Mouse (Mus musculus): ENCODE data around the gene Gm10681. TPM values are rescaled to one million over a fixed set of nuclear protein-coding genes. Genes with fewer than 3 reads are reported as not detected.
"Not testable (repeated sequence)": the region's sequence is repeated elsewhere in the genome, so short reads cannot be mapped to it uniquely, and the experiment has no call there.

Gm10681 gene
- polyA plus RNA-seq, 1 experiment from 2014 or later, result not detected

GRCm38 (mm10) chr3:98587721-98588120, 886 bp downstream of the Gm10681 start:
- no peak overlapping the region for H3K27ac ChIP-seq (replicated peaks; ENCODE audit: low read depth, low read length)
- ATAC-seq (ENCODE audit: low FRiP score, low TSS enrichment), result no peak
- WGBS, result 92% methylated on average over 2 of the region's 2 CpGs

GRCm38 (mm10) chr3:98582622-98583021, 6.0 kb downstream of the Gm10681 start:
- not testable (repeated sequence) for H3K36me3 ChIP-seq (ENCODE audit: control insufficient read depth, insufficient read depth, low read length); H3K27me3 ChIP-seq (ENCODE audit: control insufficient read depth, insufficient read depth, low read length); H3K9ac ChIP-seq (replicated peaks; ENCODE audit: low read length); ATAC-seq (ENCODE audit: low FRiP score, low TSS enrichment); H3K4me1 ChIP-seq (ENCODE audit: control insufficient read depth, insufficient read depth, low read length); H3K4me3 ChIP-seq (replicated peaks; ENCODE audit: low read depth, low read length); H3K27ac ChIP-seq (replicated peaks; ENCODE audit: low read depth, low read length); H3K4me2 ChIP-seq (ENCODE audit: low read length); H3K9me3 ChIP-seq (ENCODE audit: control insufficient read depth, low read length); DNase-seq

More at GRCm38 (mm10) chr3:98587721-98588120, 886 bp downstream of the Gm10681 start:
- Histone ChIP-seq H3K4me1 (ENCODE audit: control insufficient read depth, insufficient read depth, low read length) (no peaks in the 10 kb centered on the region), H3K9ac (replicated peaks; ENCODE audit: low read length) (no peak overlapping the region), H3K4me2 (ENCODE audit: low read length) (no peak overlapping the region), H3K9me3 (ENCODE audit: control insufficient read depth, low read length) (no peaks in the 10 kb centered on the region), H3K27me3 (ENCODE audit: control insufficient read depth, insufficient read depth, low read length) (no peaks in the 10 kb centered on the region), H3K4me3 (replicated peaks; ENCODE audit: low read depth, low read length) (no peak overlapping the region), H3K36me3 (ENCODE audit: control insufficient read depth, insufficient read depth, low read length) (no peaks in the 10 kb centered on the region)
- no peak for DNase-seq

GRCm38 (mm10) chr3:98582202-98582601, 6.4 kb downstream of the Gm10681 start:
- H3K36me3 ChIP-seq (ENCODE audit: control insufficient read depth, insufficient read depth, low read length); H3K4me3 ChIP-seq (replicated peaks; ENCODE audit: low read depth, low read length); H3K27me3 ChIP-seq (ENCODE audit: control insufficient read depth, insufficient read depth, low read length); ATAC-seq (ENCODE audit: low FRiP score, low TSS enrichment); H3K9me3 ChIP-seq (ENCODE audit: control insufficient read depth, low read length); H3K4me2 ChIP-seq (ENCODE audit: low read length); H3K27ac ChIP-seq (replicated peaks; ENCODE audit: low read depth, low read length); H3K9ac ChIP-seq (replicated peaks; ENCODE audit: low read length); DNase-seq; H3K4me1 ChIP-seq (ENCODE audit: control insufficient read depth, insufficient read depth, low read length): not testable (repeated sequence)
- no CpG with 5 or more reads among the region's 1 CpGs for WGBS

- peak; percentile 32 for DNase-seq
These were observed 7.6 kb downstream of the Gm10681 start for GRCm38 (mm10) chr3:98581024-98581423.

GRCm38 (mm10) chr3:98567717-98568116, 20.9 kb downstream of the Gm10681 start:
- H3K36me3 ChIP-seq (ENCODE audit: control insufficient read depth, insufficient read depth, low read length); DNase-seq; H3K4me1 ChIP-seq (ENCODE audit: control insufficient read depth, insufficient read depth, low read length); H3K4me2 ChIP-seq (ENCODE audit: low read length); H3K9ac ChIP-seq (replicated peaks; ENCODE audit: low read length); H3K9me3 ChIP-seq (ENCODE audit: control insufficient read depth, low read length); H3K4me3 ChIP-seq (replicated peaks; ENCODE audit: low read depth, low read length); H3K27me3 ChIP-seq (ENCODE audit: control insufficient read depth, insufficient read depth, low read length); H3K27ac ChIP-seq (replicated peaks; ENCODE audit: low read depth, low read length): not testable (repeated sequence)
- 0 out of 2 replicates have a peak, but pooled peaks have one; percentile 20 for ATAC-seq (ENCODE audit: low FRiP score, low TSS enrichment)
- WGBS, result 85% methylated on average over 2 of the region's 2 CpGs

More at GRCm38 (mm10) chr3:98581024-98581423, 7.6 kb downstream of the Gm10681 start:
- not testable (repeated sequence) for H3K4me3 ChIP-seq (replicated peaks; ENCODE audit: low read depth, low read length); H3K4me2 ChIP-seq (ENCODE audit: low read length); H3K27ac ChIP-seq (replicated peaks; ENCODE audit: low read depth, low read length); H3K27me3 ChIP-seq (ENCODE audit: control insufficient read depth, insufficient read depth, low read length); H3K9ac ChIP-seq (replicated peaks; ENCODE audit: low read length); H3K9me3 ChIP-seq (ENCODE audit: control insufficient read depth, low read length); H3K36me3 ChIP-seq (ENCODE audit: control insufficient read depth, insufficient read depth, low read length); H3K4me1 ChIP-seq (ENCODE audit: control insufficient read depth, insufficient read depth, low read length); ATAC-seq (ENCODE audit: low FRiP score, low TSS enrichment)
- no CpG with 5 or more reads among the region's 1 CpGs for WGBS

GRCm38 (mm10) chr3:98564894-98565293, 23.7 kb downstream of the Gm10681 start:
- not testable (repeated sequence) for H3K27ac ChIP-seq (replicated peaks; ENCODE audit: low read depth, low read length); DNase-seq; H3K4me1 ChIP-seq (ENCODE audit: control insufficient read depth, insufficient read depth, low read length); H3K36me3 ChIP-seq (ENCODE audit: control insufficient read depth, insufficient read depth, low read length); H3K9ac ChIP-seq (replicated peaks; ENCODE audit: low read length); H3K4me2 ChIP-seq (ENCODE audit: low read length); ATAC-seq (ENCODE audit: low FRiP score, low TSS enrichment); H3K9me3 ChIP-seq (ENCODE audit: control insufficient read depth, low read length); H3K4me3 ChIP-seq (replicated peaks; ENCODE audit: low read depth, low read length); H3K27me3 ChIP-seq (ENCODE audit: control insufficient read depth, insufficient read depth, low read length)
- WGBS, result no CpG with 5 or more reads among the region's 3 CpGs

- WGBS, result no CpG with 5 or more reads among the region's 2 CpGs
- H3K27me3 ChIP-seq (ENCODE audit: control insufficient read depth, insufficient read depth, low read length); DNase-seq; ATAC-seq (ENCODE audit: low FRiP score, low TSS enrichment); H3K4me2 ChIP-seq (ENCODE audit: low read length); H3K36me3 ChIP-seq (ENCODE audit: control insufficient read depth, insufficient read depth, low read length); H3K4me1 ChIP-seq (ENCODE audit: control insufficient read depth, insufficient read depth, low read length); H3K27ac ChIP-seq (replicated peaks; ENCODE audit: low read depth, low read length); H3K4me3 ChIP-seq (replicated peaks; ENCODE audit: low read depth, low read length); H3K9me3 ChIP-seq (ENCODE audit: control insufficient read depth, low read length); H3K9ac ChIP-seq (replicated peaks; ENCODE audit: low read length): not testable (repeated sequence)
These were observed 24.8 kb downstream of the Gm10681 start for GRCm38 (mm10) chr3:98563831-98564230.

- H3K27me3 ChIP-seq (ENCODE audit: control insufficient read depth, insufficient read depth, low read length); H3K4me3 ChIP-seq (replicated peaks; ENCODE audit: low read depth, low read length): not testable (repeated sequence)
These were observed 27.9 kb downstream of the Gm10681 start for GRCm38 (mm10) chr3:98560711-98561110.

GRCm38 (mm10) chr3:98550832-98551231, 37.8 kb downstream of the Gm10681 start:
- WGBS, result no CpG with 5 or more reads among the region's 1 CpGs
- not testable (repeated sequence) for DNase-seq; ATAC-seq (ENCODE audit: low FRiP score, low TSS enrichment); H3K9me3 ChIP-seq (ENCODE audit: control insufficient read depth, low read length); H3K27ac ChIP-seq (replicated peaks; ENCODE audit: low read depth, low read length); H3K4me3 ChIP-seq (replicated peaks; ENCODE audit: low read depth, low read length); H3K27me3 ChIP-seq (ENCODE audit: control insufficient read depth, insufficient read depth, low read length); H3K36me3 ChIP-seq (ENCODE audit: control insufficient read depth, insufficient read depth, low read length); H3K4me1 ChIP-seq (ENCODE audit: control insufficient read depth, insufficient read depth, low read length); H3K9ac ChIP-seq (replicated peaks; ENCODE audit: low read length); H3K4me2 ChIP-seq (ENCODE audit: low read length)

More at GRCm38 (mm10) chr3:98560711-98561110, 27.9 kb downstream of the Gm10681 start:
- H3K9me3 ChIP-seq (ENCODE audit: control insufficient read depth, low read length); H3K27ac ChIP-seq (replicated peaks; ENCODE audit: low read depth, low read length); DNase-seq; H3K36me3 ChIP-seq (ENCODE audit: control insufficient read depth, insufficient read depth, low read length); H3K9ac ChIP-seq (replicated peaks; ENCODE audit: low read length); ATAC-seq (ENCODE audit: low FRiP score, low TSS enrichment); H3K4me2 ChIP-seq (ENCODE audit: low read length); H3K4me1 ChIP-seq (ENCODE audit: control insufficient read depth, insufficient read depth, low read length): not testable (repeated sequence)
- WGBS, result no CpG with 5 or more reads among the region's 5 CpGs
